Mouse (Mus musculus) lung, postnatal 36 days (tissue): ENCODE data around the gene Rasgrp2.

ENCODE experiments used
- DNase-seq: peaks from one replicate; pipeline ENCODE4 v3.0.0; 2022; ENCODE audit warnings: mixed read lengths

Rasgrp2 gene

DNA sequence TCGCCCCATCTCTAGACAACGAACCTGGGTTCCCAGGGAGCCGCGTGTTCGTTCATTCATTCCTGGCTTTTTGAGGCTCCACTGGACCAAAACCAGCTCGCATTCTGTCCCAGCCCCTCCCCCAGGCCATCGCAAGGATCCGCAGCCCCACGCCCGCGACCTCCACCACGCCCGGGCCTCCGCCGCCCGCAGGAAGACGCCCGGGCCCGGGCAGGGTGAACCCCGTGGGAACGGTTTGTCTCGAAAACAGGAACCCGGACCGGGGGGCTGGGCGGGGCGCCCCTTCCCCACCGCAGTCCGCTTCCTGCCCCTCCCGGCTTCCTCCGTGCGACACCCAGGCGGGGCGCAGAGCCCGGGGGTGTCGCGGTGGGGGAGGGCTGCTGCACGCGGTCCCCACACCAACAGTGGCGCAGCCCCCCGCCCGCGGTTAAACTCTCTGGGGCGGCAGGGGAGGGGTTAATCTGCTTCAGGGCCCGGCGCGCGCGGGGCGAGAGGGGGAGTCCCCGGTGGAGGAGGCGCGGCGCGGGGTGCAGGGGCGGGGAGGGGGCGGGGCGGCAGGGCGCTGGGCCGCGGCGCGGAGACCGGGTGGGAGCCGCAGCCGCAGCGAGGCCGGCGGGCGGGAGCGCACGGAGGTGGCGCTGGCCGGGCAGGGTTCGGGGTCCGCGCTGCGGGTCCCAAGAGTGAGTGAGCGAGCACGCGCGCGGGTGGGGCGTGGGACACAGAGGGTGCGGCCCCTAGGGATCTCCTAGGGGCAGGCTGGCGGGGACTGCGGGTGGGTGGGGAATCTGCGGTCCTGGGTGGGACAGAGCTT, at the start of gene Rasgrp2:
TSS of gene Rasgrp2 (plus strand) at position 56 of the 811 bp plus-strand sequence.
- peak; percentile 91 for DNase-seq

DNA sequence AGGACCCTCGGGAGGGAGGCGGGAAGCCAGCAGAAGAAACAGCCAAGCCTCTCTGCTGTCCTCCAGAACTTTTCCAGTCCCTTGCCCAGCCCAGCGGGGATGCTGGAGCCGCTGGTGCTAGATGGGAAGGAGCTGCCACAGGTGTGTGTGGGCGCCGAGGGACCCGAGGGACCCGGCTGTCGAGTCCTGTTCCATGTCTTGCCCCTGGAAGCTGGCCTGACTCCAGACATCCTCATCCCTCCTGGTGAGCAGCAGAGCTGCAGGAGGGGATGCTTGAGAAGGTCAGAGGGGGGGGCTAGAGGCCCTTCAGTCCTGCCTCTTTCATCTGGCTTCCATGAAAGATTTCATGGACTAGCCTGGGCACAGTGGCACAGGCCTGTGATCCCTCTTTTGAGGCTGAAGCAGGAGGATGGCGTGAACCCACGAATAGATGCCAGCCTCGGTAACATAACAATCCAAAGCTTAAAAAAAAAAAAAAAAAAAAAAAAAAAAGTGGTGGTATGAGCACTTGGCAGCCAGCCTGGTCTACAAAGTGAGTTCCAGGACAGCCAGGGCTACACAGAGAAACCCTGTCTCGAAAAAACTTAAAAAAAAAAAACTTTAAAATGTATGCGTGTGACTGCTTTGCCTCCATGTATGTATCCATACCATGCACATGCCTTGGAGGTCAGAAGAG, 47.6 kb upstream of the Rasgrp2 start:
- no peak for DNase-seq

DNA sequence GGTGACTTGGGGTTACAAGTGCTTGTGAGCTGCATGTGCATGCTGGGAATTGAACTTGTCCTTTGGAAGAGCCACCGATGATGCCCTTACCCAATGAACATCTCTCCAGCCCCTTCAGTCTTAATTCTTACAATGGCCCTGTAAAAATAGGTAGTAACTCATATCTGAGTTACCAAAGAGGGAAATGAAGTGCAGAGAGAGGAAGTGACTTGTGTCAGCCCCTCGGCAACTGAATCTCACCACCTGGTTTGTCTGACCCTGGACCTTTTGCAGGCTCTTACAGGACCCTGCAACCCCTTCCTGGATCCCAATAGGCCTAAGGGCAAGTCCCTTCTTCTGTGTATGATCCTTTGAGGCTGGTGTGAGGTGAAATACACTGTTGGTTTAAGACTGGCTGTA, 47.0 kb upstream of the Rasgrp2 start:
- DNase-seq = no peak

DNA sequence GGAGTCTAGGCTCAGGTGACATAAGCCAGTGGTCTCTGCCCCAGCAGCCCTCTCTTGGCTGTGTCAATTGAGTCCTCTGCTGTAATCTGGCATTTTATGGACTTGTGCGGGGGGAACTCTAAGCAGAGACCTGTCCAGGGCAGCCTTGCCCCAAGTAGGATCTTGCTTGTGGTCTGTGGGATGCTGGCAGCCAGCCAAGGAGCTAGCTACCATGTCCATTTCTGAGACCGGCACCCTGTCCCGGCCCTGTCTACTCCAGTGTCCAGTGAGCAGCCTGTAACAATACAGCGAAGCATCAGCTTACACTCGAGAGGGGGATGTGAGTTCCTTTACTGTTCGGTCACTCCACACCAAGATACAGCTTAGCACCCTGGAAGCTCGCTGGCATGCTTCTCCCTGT, 45.1 kb upstream of the Rasgrp2 start:
- DNase-seq = no peak

DNA sequence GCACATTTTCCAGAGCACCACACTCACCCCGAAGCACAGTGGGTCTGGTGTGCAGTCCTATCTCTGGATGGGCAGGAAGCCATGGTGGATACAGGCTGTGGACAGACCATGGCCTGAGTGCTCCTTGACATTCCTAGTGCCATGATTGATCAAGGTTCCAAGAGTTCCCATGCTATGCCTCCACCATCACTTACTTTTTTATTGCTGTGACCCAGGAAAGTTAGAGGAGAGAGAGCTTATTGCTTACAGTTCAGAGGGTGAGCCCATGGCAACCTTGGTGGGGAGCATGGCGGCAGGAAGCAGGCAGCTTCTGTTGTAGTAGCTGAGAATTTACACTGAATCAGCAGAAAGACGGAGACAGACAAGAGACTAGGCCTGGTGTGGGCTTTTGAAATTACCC, 37.8 kb upstream of the Rasgrp2 start:
- no peak for DNase-seq

DNA sequence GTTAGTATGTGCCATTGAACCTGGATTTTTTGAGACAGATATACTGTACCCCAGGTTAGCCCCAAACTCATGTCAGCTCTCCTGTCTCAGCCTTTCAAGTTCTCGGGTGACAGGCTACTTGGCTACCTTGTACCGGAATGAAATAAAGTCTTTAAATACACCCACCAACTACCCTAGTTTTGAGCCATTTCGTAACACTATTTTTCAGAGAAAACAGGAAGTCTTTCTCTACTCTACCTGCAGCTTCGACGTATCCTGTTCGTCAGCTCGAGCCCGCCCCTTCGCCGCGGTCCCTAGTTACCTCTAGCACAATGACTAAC, 36.1 kb upstream of the Rasgrp2 start:
- DNase-seq = no peak

DNA sequence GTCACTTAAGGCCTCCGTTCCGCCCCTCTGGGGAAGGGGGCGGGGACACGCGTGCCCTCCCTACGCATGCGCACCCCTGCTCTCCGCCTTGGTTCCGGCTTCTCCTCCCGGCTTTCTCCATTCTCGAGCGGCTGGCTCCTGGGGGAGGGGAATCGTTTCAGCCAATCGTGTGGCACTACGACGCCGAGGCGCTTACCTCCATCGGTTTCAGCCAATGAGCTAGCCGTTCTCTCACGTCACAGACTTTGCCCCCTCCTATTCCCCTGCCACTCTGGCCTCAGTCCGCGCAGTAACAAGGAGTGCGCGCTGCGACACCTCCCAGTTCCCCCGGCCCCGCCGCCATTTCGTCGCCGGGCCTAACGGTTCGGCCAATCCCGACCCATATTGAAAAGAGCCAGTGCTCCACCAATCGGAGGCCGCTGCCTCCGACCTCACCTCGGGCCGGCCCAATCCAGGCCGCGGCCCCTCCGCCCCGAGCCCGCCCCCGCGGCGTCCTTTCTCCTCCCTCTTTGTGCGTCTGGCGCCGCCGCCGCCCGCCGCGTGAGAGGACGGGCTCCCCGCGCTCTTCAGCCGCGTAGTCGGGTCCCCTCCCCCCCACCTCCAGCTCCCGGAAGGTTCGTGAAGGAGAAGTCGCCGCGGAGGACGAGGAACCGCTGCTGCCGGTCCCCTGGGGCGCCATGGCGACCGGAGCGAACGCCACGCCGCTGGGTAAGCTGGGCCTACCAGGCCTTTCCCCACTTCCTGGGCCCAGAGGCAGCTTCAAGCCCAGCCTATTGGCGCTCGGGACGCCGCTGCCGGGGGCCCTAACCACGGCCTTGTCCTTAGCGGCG, 35.5 kb upstream of the Rasgrp2 start, which contains the start of gene Sf1:
TSS of gene Sf1 (plus strand) at position 280 of the 830 bp plus-strand sequence.
- DNase-seq = peak; percentile 100

DNA sequence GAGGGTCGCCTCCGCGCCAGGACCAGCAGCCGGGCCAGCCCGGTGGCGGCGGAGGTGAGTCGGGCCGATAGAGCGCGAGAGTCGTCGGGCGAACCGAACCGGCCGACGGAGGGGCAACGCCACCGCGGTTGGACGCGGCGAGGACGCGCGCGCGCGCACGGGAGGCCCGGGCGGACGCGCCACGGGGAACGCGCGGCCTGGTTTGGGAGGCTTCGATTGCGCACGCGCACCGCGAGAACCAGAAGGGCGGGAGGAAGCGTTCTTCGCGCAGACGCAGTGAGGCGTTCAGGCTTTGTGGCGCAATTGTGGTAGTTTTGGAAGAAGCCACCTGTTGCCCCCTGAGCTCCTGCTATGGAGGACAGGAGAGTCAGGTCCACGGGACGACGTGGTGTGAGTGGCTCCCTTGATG, 34.8 kb upstream of the Rasgrp2 start:
- peak; percentile 94 for DNase-seq

DNA sequence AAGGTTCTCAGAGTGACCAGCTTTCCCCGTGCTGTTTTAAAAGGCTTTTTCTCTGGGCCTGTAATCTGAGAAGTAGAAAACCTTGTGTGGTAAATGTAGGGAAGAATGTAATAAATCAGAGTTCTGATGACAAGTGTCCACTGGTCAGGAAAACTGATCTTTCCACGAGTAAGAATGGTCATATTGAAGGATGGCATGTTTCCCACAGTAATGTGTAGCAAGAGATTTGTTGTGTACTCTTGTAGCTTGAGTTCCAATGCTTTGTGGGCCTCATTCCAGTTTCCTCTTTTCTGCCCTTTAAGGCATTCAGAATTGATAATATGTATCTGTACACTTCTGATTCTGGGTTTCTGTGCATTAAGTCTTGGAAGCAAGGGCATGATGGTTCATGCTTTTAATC, 34.3 kb upstream of the Rasgrp2 start:
- no peak for DNase-seq

DNA sequence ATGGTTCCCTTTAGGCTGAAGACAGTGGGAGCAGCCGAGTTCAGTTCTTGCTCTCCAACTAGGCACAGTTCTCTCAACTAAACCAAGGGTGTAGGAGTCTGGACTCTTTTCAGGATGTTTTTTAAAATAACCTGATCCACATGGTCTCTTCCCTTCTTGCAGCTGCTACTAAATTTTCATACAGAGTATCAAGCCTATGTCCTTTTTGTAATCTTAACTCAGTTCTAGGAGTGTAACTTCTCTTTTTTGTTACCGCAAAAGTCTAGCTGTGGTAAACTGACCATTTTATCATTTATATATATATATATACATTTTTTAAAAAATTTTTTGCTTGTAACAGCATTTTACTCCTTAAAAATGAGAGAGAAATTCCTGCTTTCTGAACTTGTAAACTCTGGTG, 29.0 kb upstream of the Rasgrp2 start:
- no peak for DNase-seq

DNA sequence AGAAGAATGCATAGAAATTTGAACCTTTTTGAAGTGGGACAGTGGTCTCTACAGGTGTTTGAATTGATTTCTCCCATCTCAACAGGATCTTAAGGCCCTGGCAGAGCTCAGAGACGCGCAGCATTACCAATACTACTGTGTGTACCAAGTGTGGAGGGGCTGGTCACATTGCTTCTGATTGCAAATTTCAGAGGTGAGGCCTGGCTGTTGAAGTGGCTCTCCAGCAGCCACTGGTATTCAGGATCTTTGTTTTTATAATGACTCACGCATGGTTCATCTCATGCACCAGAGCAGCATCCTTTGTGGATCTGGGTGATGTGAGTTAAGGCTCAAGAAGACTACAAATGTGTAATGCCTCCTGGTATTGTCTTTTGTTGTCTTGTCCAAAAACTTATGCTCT, 26.7 kb upstream of the Rasgrp2 start:
- no peak for DNase-seq

DNA sequence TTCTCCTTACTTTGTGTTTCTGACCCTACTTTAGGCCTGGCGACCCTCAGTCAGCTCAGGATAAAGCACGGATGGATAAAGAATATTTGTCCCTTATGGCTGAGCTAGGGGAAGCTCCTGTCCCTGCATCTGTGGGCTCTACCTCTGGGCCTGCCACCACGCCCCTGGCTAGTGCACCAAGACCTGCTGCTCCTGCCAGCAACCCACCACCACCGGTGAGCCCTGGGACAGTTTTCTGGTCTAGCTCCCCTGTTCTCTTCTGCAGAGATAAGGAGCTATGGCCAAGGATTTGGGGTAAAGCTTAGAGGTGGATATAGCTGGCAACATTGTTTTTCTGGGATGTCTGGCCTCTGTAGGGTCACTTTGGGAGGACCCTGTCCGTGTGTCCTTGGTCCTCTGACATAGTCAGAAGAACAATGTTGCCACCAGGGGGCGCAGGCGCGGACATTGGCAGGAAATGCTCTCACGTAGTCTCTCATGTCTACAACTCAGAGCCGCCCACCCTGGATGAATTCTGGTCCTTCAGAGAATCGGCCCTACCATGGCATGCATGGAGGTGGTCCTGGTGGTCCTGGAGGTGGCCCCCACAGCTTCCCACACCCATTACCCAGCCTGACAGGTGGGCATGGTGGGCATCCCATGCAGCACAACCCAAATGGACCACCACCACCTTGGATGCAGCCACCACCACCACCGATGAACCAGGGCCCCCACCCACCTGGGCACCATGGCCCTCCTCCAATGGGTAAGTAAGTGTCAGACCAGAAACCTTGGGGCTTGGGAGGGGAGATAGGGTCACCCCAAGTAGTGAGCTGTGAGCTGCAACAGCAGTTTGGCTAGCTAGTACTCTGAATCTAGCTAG, 25.4 kb upstream of the Rasgrp2 start:
- peak; percentile 93 for DNase-seq

DNA sequence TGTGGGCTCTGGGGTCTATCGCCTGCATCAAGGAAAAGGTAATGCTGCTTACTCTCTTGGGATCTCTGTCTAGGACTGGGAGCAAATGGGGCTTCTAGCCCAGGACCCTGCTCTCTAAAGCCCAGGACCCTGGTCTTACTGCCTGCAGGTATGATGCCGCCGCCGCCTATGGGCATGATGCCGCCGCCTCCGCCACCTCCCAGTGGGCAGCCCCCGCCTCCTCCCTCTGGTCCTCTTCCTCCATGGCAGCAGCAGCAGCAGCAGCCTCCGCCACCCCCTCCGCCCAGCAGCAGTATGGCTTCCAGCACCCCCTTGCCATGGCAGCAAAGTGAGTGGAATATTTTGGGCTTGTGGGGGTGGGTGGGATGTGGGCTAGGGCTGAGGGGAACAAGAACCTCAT, 24.6 kb upstream of the Rasgrp2 start:
- no peak for DNase-seq

DNA sequence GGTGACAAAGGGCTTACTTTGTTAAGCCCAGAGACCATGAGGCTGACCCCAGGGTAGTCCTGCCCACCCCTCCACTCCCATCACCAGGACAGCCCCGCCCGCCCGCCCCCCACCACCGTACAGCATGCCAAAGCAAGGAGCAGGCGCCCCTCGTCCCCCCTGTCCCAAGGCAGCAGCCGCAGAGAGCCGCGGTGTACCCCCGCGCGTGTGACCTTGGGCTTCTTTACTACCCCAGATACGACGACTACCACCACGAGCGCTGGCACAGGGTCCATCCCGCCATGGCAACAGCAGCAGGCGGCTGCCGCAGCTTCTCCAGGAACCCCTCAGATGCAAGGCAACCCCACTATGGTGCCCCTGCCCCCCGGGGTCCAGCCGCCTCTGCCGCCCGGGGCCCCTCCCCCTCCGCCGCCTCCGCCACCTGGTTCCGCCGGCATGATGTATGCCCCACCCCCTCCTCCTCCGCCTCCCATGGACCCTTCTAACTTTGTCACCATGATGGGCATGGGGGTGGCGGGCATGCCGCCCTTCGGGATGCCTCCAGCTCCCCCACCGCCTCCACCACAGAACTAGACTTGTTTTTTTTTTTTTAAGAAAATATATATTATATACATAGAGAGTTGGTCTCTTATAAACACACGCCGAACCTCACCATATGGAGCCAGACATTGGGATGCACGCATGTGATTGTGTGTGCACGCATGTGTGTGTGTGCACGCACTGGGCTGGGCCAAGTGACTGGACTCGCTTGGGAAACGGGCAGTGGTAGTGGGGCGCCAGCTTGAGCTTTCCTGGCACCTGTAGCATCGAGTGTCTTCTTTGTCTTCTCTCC, 23.5 kb upstream of the Rasgrp2 start:
- DNase-seq = no peak

DNA sequence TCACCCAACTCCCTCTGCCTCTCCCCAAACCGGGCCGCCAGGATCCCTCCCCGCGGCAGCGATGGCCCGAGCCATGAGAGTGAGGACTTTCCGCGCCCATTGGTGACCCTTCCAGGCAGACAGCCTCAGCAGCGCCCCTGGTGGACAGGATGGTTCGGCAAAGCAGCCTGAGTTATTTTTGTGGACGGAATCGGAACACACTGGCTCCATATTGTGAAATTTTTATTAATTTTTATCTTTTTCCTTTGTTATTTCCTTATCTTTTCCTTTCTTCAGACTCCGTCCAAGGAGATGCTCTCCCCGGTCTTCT, 22.9 kb upstream of the Rasgrp2 start:
- peak; percentile 70 for DNase-seq

DNA sequence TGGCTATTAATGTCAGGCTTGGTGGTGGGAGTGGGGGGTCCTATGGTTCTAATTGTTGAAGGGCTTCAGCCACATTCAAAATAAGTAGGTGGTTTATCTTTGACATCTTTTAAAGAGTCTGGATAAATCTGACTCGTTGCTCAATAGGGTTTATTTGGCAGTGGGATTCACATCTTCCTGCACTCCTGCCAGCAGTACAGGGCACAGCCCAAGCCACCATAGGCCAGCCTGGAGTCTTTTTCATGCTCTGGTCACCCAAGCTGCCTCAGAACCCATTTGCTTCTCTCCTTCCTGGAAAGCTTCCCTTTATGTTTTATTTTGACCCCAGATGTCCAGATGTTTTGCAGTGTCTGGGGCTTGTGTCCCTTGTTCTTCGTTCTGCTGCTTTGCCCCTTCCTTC, 22.5 kb upstream of the Rasgrp2 start:
- no peak for DNase-seq

DNA sequence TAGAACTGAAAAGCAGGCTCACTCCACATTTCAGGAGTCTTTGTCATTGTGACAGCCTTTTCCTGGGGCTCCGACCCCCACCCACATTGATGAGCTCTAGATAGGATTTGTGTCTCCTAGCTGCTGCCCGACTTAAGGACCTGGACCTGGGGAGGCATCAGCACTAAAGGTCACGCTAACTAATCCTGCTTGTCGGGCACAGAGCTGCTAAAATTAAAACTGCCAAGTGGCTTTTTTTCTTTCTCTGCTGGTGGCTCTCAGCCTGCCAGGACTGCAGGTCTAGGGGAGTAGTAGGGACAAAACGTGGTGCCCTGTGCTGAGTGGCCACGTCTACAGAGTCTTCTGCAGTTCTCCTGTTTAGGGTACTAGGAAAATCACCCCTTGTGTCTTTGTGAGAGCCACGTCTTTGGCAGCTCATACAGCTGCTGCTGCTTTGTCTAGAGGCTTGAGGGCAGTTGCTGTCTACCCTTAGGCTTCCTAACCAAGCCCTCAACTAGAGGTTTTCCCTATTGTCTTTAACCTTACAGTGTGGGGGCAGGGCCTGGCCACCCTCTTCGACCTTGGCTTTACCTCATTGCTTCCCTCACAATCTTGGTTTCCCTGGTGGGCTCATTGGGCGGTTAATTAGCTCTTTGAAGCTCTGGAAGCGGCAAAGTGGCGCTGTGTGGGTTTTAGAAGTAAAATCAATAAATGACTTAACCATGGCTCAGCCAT, 21.7 kb upstream of the Rasgrp2 start:
- no peak for DNase-seq

DNA sequence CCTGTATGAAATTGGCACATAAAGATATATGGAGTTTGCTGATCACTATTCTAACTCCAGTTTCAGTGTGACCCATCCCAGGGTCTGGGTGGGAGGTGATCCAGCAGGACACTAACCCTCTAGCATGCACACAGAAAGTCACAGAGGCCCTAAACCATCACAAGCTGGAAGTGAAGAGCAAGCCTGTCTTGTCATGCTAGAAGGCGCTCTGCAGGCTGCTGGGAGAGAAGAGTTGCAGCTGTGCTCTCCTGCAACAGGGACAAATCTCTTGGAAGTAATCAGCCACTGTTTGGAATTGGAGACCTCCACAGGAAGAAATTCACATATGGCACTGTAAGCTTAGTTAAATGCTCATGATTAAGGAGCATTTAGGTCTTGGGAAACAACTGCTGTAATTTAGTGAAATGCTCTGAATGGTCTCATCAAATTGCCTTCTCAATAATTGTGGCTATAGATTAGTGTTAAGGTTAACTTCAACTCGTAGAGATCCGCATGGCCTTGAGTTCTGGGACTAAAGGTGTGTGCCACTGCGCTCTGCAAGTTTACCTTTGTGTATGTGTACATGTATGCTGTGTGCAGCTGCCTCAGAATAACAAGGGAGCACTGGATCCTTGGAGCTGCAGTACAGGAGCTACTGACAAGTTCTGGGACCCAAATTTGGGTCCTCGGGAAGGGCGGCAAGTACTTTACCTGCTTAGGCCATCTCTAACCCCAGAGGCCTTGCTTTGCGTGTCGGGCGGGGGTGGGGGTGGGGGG, 18.6 kb upstream of the Rasgrp2 start:
- DNase-seq = no peak

DNA sequence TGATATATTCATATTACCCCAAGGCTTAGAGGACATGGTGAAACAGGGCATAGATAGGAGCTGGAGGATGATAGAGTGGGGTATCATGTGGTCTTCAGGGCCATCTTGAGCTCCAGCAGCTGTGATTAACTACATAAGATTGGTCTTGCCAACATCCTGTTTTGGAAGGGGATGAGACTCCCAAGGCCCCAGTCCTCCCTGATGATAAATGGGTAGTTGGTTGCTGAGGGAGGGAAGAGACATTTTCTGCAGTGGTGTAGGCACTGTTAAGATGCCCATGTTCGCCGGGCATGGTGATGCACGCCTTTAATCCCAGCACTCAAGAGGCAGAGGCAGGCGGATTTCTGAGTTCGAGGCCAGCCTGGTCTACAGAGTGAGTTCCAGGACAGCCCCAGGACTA, 17.9 kb upstream of the Rasgrp2 start:
- DNase-seq = no peak

DNA sequence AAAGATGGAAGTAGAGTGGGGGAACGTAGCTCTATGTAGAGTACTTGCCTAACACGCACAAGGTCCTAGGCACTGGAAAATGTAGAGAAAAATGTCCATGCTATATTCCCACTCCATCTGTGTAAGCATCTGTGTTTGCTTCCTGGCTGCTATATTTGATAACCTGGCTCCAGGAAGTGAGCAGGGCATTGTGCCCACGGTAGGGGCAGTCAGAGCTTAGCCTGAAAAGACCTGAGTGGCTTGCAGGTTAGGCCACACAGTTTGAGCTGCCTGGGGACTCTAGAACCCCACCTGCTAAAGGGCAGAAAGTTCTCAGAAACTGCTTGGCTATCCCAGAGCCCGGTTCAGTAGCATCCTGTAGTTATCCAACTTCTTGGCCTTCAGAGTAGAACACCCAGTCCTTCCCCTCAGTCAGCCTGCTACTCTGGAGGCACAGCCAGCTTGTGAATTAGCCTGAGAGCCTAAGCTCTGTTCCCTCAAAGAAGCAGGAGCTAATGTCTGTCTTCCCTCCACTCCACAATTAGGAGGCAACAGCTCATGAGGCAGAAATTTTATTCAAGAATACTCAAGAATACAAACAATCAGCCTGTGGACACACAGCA, 16.7 kb upstream of the Rasgrp2 start:
- no peak for DNase-seq
